Mouse (Mus musculus): ENCODE measurements around the gene Kyat1.
"Not testable (repeated sequence)": the region's sequence is repeated elsewhere in the genome, so short reads cannot be mapped to it uniquely, and the experiment has no call there.

The Kyat1 gene

GRCm38 (mm10) chr2:30212951-30213350 lies 7.3 kb upstream of the Kyat1 start:
- DNase-seq = no peak

GRCm38 (mm10) chr2:30212169-30212545 lies 6.5 kb upstream of the Kyat1 start:
- no peak for DNase-seq

GRCm38 (mm10) chr2:30211408-30212168 lies 5.9 kb upstream of the Kyat1 start:
- DNase-seq = no peak

GRCm38 (mm10) chr2:30207886-30208285 lies 2.2 kb upstream of the Kyat1 start:
- DNase-seq = no peak

GRCm38 (mm10) chr2:30207401-30207800 lies 1.8 kb upstream of the Kyat1 start:
- no peak for DNase-seq

- no peak for DNase-seq
Measured at GRCm38 (mm10) chr2:30205255-30205628, 405 bp downstream of the Kyat1 start.

GRCm38 (mm10) chr2:30203439-30203838 lies 2.2 kb downstream of the Kyat1 start:
- no peak for DNase-seq

- no peak for DNase-seq
Measured at GRCm38 (mm10) chr2:30200388-30200925, 5.2 kb downstream of the Kyat1 start.

- DNase-seq = no peak
Measured at GRCm38 (mm10) chr2:30199984-30200383, 5.7 kb downstream of the Kyat1 start.

GRCm38 (mm10) chr2:30198021-30198420 lies 7.6 kb downstream of the Kyat1 start:
- no peak for DNase-seq

- no peak for DNase-seq
Measured at GRCm38 (mm10) chr2:30194656-30195055, 11.0 kb downstream of the Kyat1 start.

GRCm38 (mm10) chr2:30191790-30192580 lies 13.7 kb downstream of the Kyat1 start:
- DNase-seq = no peak

GRCm38 (mm10) chr2:30185681-30186080 lies 20.0 kb downstream of the Kyat1 start:
- DNase-seq = no peak

GRCm38 (mm10) chr2:30185276-30185675 lies 20.4 kb downstream of the Kyat1 start:
- no peak for DNase-seq

GRCm38 (mm10) chr2:30183721-30184120 lies 21.9 kb downstream of the Kyat1 start:
- no peak for DNase-seq

GRCm38 (mm10) chr2:30182424-30182823 lies 23.2 kb downstream of the Kyat1 start:
- no peak for DNase-seq

- DNase-seq = not testable (repeated sequence)
Measured at GRCm38 (mm10) chr2:30178711-30179110, 26.9 kb downstream of the Kyat1 start.

- peak; percentile 94 for DNase-seq
Measured at GRCm38 (mm10) chr2:30177700-30178675, 27.7 kb downstream of the Kyat1 start, which contains the start of gene Spout1. Gene Spout1, minus strand, starts transcription at chr2:30178459.

GRCm38 (mm10) chr2:30176561-30176960 lies 29.1 kb downstream of the Kyat1 start:
- peak; percentile 66 for DNase-seq

GRCm38 (mm10) chr2:30175897-30176296 lies 29.8 kb downstream of the Kyat1 start:
- DNase-seq = peak; percentile 43

GRCm38 (mm10) chr2:30173541-30174240 lies 32.0 kb downstream of the Kyat1 start:
- DNase-seq = peak; percentile 54

- no peak for DNase-seq
Measured at GRCm38 (mm10) chr2:30171997-30172382, 33.7 kb downstream of the Kyat1 start.
